Mouse (Mus musculus): Measurements from ENCODE around the gene Caln1. TPM values are rescaled to one million over a fixed set of nuclear protein-coding genes. Genes with fewer than 3 reads are reported as not detected.

Gene Caln1
- polyA plus RNA-seq, 1 experiment from 2014 or later, result 49.3 TPM

- H3K4me1 ChIP-seq (ENCODE audit: control insufficient read depth, insufficient read depth, low read depth, low read length), result no peaks in the 10 kb centered on the region
- no peak overlapping the region for H3K27ac ChIP-seq (ENCODE audit: low read depth, low read length)
Measured at GRCm38 (mm10) chr5:130708616-130709015, 339.4 kb downstream of the Caln1 start.

GRCm38 (mm10) chr5:130711643-130712042 is 342.4 kb downstream of the Caln1 start:
- Histone ChIP-seq H3K36me3 (ENCODE audit: control insufficient read depth, insufficient read depth, low read length) (no peaks in the 10 kb centered on the region), H3K4me3 (ENCODE audit: low read length) (no peak overlapping the region), H3K4me1 (ENCODE audit: control insufficient read depth, insufficient read depth, low read depth, low read length) (no peaks in the 10 kb centered on the region), H3K27ac (ENCODE audit: low read depth, low read length) (no peak overlapping the region), H3K4me2 (ENCODE audit: low read length) (no peak overlapping the region), H3K9me3 (ENCODE audit: control insufficient read depth, low read length) (no peaks in the 10 kb centered on the region), H3K9ac (ENCODE audit: low read depth, low read length) (no peak overlapping the region), H3K27me3 (replicated peaks; ENCODE audit: control insufficient read depth, insufficient read depth, low read length) (no peaks in the 10 kb centered on the region)
- no peak for ATAC-seq
- 89% methylated on average over 2 of the region's 2 CpGs for WGBS

More at GRCm38 (mm10) chr5:130708616-130709015, 339.4 kb downstream of the Caln1 start:
- no peaks in the 10 kb centered on the region for H3K9me3 ChIP-seq (ENCODE audit: control insufficient read depth, low read length)
- no peak overlapping the region for H3K9ac ChIP-seq (ENCODE audit: low read depth, low read length)
- ATAC-seq, result no peak
- H3K4me2 ChIP-seq (ENCODE audit: low read length), result no peak overlapping the region
- no peak overlapping the region for H3K4me3 ChIP-seq (ENCODE audit: low read length)
- 64% methylated on average over 4 of the region's 4 CpGs for WGBS
- H3K27me3 ChIP-seq (replicated peaks; ENCODE audit: control insufficient read depth, insufficient read depth, low read length), result no peaks in the 10 kb centered on the region
- H3K36me3 ChIP-seq (ENCODE audit: control insufficient read depth, insufficient read depth, low read length), result no peaks in the 10 kb centered on the region

GRCm38 (mm10) chr5:130712281-130712680 is 343.0 kb downstream of the Caln1 start:
- Histone ChIP-seq H3K4me3 (ENCODE audit: low read length) (no peak overlapping the region), H3K36me3 (ENCODE audit: control insufficient read depth, insufficient read depth, low read length) (no peaks in the 10 kb centered on the region), H3K4me1 (ENCODE audit: control insufficient read depth, insufficient read depth, low read depth, low read length) (no peaks in the 10 kb centered on the region), H3K4me2 (ENCODE audit: low read length) (no peak overlapping the region), H3K27me3 (replicated peaks; ENCODE audit: control insufficient read depth, insufficient read depth, low read length) (no peaks in the 10 kb centered on the region), H3K27ac (ENCODE audit: low read depth, low read length) (no peak overlapping the region), H3K9ac (ENCODE audit: low read depth, low read length) (no peak overlapping the region), H3K9me3 (ENCODE audit: control insufficient read depth, low read length) (no peaks in the 10 kb centered on the region)
- 58% methylated on average over 1 of the region's 1 CpGs for WGBS
- ATAC-seq, result no peak

- WGBS, result 59% methylated on average over 4 of the region's 4 CpGs
- no peak overlapping the region for H3K9ac ChIP-seq (ENCODE audit: low read depth, low read length)
- H3K4me3 ChIP-seq (ENCODE audit: low read length), result no peak overlapping the region
- H3K27ac ChIP-seq (ENCODE audit: low read depth, low read length), result no peak overlapping the region
- H3K36me3 ChIP-seq (ENCODE audit: control insufficient read depth, insufficient read depth, low read length), result no peaks in the 10 kb centered on the region
- H3K4me1 ChIP-seq (ENCODE audit: control insufficient read depth, insufficient read depth, low read depth, low read length), result no peaks in the 10 kb centered on the region
- H3K27me3 ChIP-seq (replicated peaks; ENCODE audit: control insufficient read depth, insufficient read depth, low read length), result no peaks in the 10 kb centered on the region
- H3K4me2 ChIP-seq (ENCODE audit: low read length), result no peak overlapping the region
- ATAC-seq, result no peak
- no peaks in the 10 kb centered on the region for H3K9me3 ChIP-seq (ENCODE audit: control insufficient read depth, low read length)
Measured at GRCm38 (mm10) chr5:130715181-130715580, 345.9 kb downstream of the Caln1 start.

GRCm38 (mm10) chr5:130718385-130718784 is 349.1 kb downstream of the Caln1 start:
- Histone ChIP-seq H3K27me3 (replicated peaks; ENCODE audit: control insufficient read depth, insufficient read depth, low read length) (no peaks in the 10 kb centered on the region), H3K4me2 (ENCODE audit: low read length) (no peak overlapping the region), H3K9ac (ENCODE audit: low read depth, low read length) (no peak overlapping the region), H3K4me3 (ENCODE audit: low read length) (no peak overlapping the region), H3K9me3 (ENCODE audit: control insufficient read depth, low read length) (no peaks in the 10 kb centered on the region), H3K36me3 (ENCODE audit: control insufficient read depth, insufficient read depth, low read length) (no peaks in the 10 kb centered on the region), H3K4me1 (ENCODE audit: control insufficient read depth, insufficient read depth, low read depth, low read length) (no peaks in the 10 kb centered on the region), H3K27ac (ENCODE audit: low read depth, low read length) (no peak overlapping the region)
- WGBS, result 70% methylated on average over 9 of the region's 9 CpGs
- ATAC-seq, result no peak

GRCm38 (mm10) chr5:130742171-130742570 is 372.9 kb downstream of the Caln1 start:
- Histone ChIP-seq H3K9ac (ENCODE audit: low read depth, low read length) (no peak overlapping the region), H3K4me3 (ENCODE audit: low read length) (no peak overlapping the region), H3K4me1 (ENCODE audit: control insufficient read depth, insufficient read depth, low read depth, low read length) (no peaks in the 10 kb centered on the region), H3K27ac (ENCODE audit: low read depth, low read length) (no peak overlapping the region), H3K27me3 (replicated peaks; ENCODE audit: control insufficient read depth, insufficient read depth, low read length) (no peaks in the 10 kb centered on the region), H3K36me3 (ENCODE audit: control insufficient read depth, insufficient read depth, low read length) (no peaks in the 10 kb centered on the region), H3K9me3 (ENCODE audit: control insufficient read depth, low read length) (no peaks in the 10 kb centered on the region), H3K4me2 (ENCODE audit: low read length) (no peak overlapping the region)
- WGBS, result 62% methylated on average over 13 of the region's 13 CpGs
- ATAC-seq, result no peak

- no peak overlapping the region for H3K4me2 ChIP-seq (ENCODE audit: low read length)
- no peak overlapping the region for H3K4me3 ChIP-seq (ENCODE audit: low read length)
- ATAC-seq, result no peak
- H3K9me3 ChIP-seq (ENCODE audit: control insufficient read depth, low read length), result no peaks in the 10 kb centered on the region
- H3K36me3 ChIP-seq (ENCODE audit: control insufficient read depth, insufficient read depth, low read length), result no peaks in the 10 kb centered on the region
- no peaks in the 10 kb centered on the region for H3K4me1 ChIP-seq (ENCODE audit: control insufficient read depth, insufficient read depth, low read depth, low read length)
- no peaks in the 10 kb centered on the region for H3K27me3 ChIP-seq (replicated peaks; ENCODE audit: control insufficient read depth, insufficient read depth, low read length)
- WGBS, result 94% methylated on average over 3 of the region's 3 CpGs
- H3K9ac ChIP-seq (ENCODE audit: low read depth, low read length), result no peak overlapping the region
- no peak overlapping the region for H3K27ac ChIP-seq (ENCODE audit: low read depth, low read length)
Measured at GRCm38 (mm10) chr5:130757517-130757916, 388.3 kb downstream of the Caln1 start.

- no peak overlapping the region for H3K27ac ChIP-seq (ENCODE audit: low read depth, low read length)
- H3K4me2 ChIP-seq (ENCODE audit: low read length), result no peak overlapping the region
- no peaks in the 10 kb centered on the region for H3K4me1 ChIP-seq (ENCODE audit: control insufficient read depth, insufficient read depth, low read depth, low read length)
- H3K9me3 ChIP-seq (ENCODE audit: control insufficient read depth, low read length), result 0 out of 2 replicates have a peak, but pooled peaks cover 2% of the 10 kb centered on the region
- no peak overlapping the region for H3K4me3 ChIP-seq (ENCODE audit: low read length)
- no peaks in the 10 kb centered on the region for H3K27me3 ChIP-seq (replicated peaks; ENCODE audit: control insufficient read depth, insufficient read depth, low read length)
- H3K9ac ChIP-seq (ENCODE audit: low read depth, low read length), result no peak overlapping the region
- H3K36me3 ChIP-seq (ENCODE audit: control insufficient read depth, insufficient read depth, low read length), result no peaks in the 10 kb centered on the region
- WGBS, result 85% methylated on average over 6 of the region's 6 CpGs
- no peak for ATAC-seq
Measured at GRCm38 (mm10) chr5:130765784-130766183, 396.5 kb downstream of the Caln1 start.

- Histone ChIP-seq H3K27me3 (replicated peaks; ENCODE audit: control insufficient read depth, insufficient read depth, low read length) (no peaks in the 10 kb centered on the region), H3K36me3 (ENCODE audit: control insufficient read depth, insufficient read depth, low read length) (no peaks in the 10 kb centered on the region), H3K4me1 (ENCODE audit: control insufficient read depth, insufficient read depth, low read depth, low read length) (no peaks in the 10 kb centered on the region), H3K27ac (ENCODE audit: low read depth, low read length) (no peak overlapping the region), H3K4me2 (ENCODE audit: low read length) (no peak overlapping the region), H3K9me3 (ENCODE audit: control insufficient read depth, low read length) (0 out of 2 replicates have a peak, but pooled peaks cover 2% of the 10 kb centered on the region), H3K9ac (ENCODE audit: low read depth, low read length) (no peak overlapping the region), H3K4me3 (ENCODE audit: low read length) (no peak overlapping the region)
- no peak for ATAC-seq
- 87% methylated on average over 5 of the region's 5 CpGs for WGBS
Measured at GRCm38 (mm10) chr5:130771061-130771741, 401.9 kb downstream of the Caln1 start.

All from hindbrain, embryonic 16.5 days (tissue).